Mouse (Mus musculus) neural tube, embryonic 15.5 days (tissue): ENCODE results near the gene Porcn. TPM values are rescaled to one million over a fixed set of nuclear protein-coding genes. Genes with fewer than 3 reads are reported as not detected.
A peak's percentile ranks its signal among the peaks of the same experiment; 100 is the strongest.

Experiments used
- ATAC-seq: fragments of 200-750 bp; cut with Nextera tagmentation; 2 replicates; pipeline ENCODE4 v1.8.0; 2017; ENCODE audit warnings: mild to moderate bottlenecking, moderate TSS enrichment, moderate library complexity; ENCODE audit not compliant: low FRiP score
- H3K27ac ChIP-seq: fragments of 300-500 bp; sonication (generic); replicated peaks from 2 replicates; pipeline ENCODE4 v1.5.1; 2015; ENCODE audit warnings: mild to moderate bottlenecking, inconsistent platforms
- H3K27me3 ChIP-seq: fragments of 300-500 bp; sonication (generic); replicated peaks from 2 replicates; pipeline ENCODE4 v1.6.1; 2015; ENCODE audit warnings: inconsistent platforms
- H3K36me3 ChIP-seq: fragments of 300-500 bp; sonication (generic); 2 replicates; pipeline ENCODE4 v1.6.1; 2015; ENCODE audit warnings: inconsistent platforms
- H3K4me1 ChIP-seq: fragments of 300-500 bp; sonication (generic); 2 replicates; pipeline ENCODE4 v1.6.1; 2015; ENCODE audit warnings: inconsistent platforms
- H3K4me2 ChIP-seq: fragments of 300-500 bp; sonication (generic); 2 replicates; pipeline ENCODE4 v1.6.1; 2015; ENCODE audit warnings: inconsistent platforms, mild to moderate bottlenecking, moderate library complexity
- H3K4me3 ChIP-seq: fragments of 300-500 bp; sonication (generic); replicated peaks from 2 replicates; pipeline ENCODE4 v1.5.1; 2015; ENCODE audit warnings: mild to moderate bottlenecking, inconsistent platforms
- H3K9ac ChIP-seq: fragments of 300-500 bp; sonication (generic); replicated peaks from 2 replicates; pipeline ENCODE4 v1.6.1; 2015; ENCODE audit warnings: mild to moderate bottlenecking, inconsistent platforms
- H3K9me3 ChIP-seq: fragments of 300-500 bp; sonication (generic); replicated peaks from 2 replicates; pipeline ENCODE4 v1.6.1; 2016; ENCODE audit warnings: inconsistent platforms
- WGBS: fragments of 180-500 bp; shearing (Covaris S2); methylation state at CpG from one replicate; pipeline ENCODE4 v1.1.7; 2015; ENCODE audit warnings: mixed read lengths; 5-methylcytosine and 5-hydroxymethylcytosine counted together
- polyA plus RNA-seq: library from polyadenylated mRNA; unstranded; fragments of >200 nt; fragmentation: Nextera tagmentation; extraction: Ambion mirVana; gene quantifications from 2 replicates; pipeline ENCODE4 v1.2.1, GENCODE M21; 2015

The Porcn gene
- polyA plus RNA-seq, 1 experiment from 2014 or later, result 48.9 TPM

- Histone ChIP-seq H3K4me1 (peaks cover 7% of the 10 kb centered on the region), H3K4me3 (no peak overlapping the region), H3K27me3 (no peaks in the 10 kb centered on the region), H3K27ac (no peak overlapping the region), H3K4me2 (no peak overlapping the region), H3K9ac (no peak overlapping the region), H3K9me3 (no peaks in the 10 kb centered on the region), H3K36me3 (peaks cover under 1% of the 10 kb centered on the region; the same call in 1 of the 2 replicates)
- no peak for ATAC-seq
- WGBS, result 93% methylated on average over 10 of the region's 10 CpGs
These were observed 2.2 kb downstream of the Porcn start for GRCm38 (mm10) chrX:8204076-8204475.

GRCm38 (mm10) chrX:8203105-8203504, 3.2 kb downstream of the Porcn start:
- Histone ChIP-seq H3K4me3 (no peak overlapping the region), H3K9me3 (no peaks in the 10 kb centered on the region), H3K27me3 (no peaks in the 10 kb centered on the region), H3K27ac (no peak overlapping the region), H3K4me2 (no peak overlapping the region), H3K36me3 (peaks cover 3% of the 10 kb centered on the region; the same call in 1 of the 2 replicates), H3K9ac (no peak overlapping the region), H3K4me1 (peaks cover 7% of the 10 kb centered on the region)
- 91% methylated on average over 14 of the region's 14 CpGs for WGBS
- ATAC-seq, result no peak

- H3K9me3 ChIP-seq, result no peaks in the 10 kb centered on the region
- no peaks in the 10 kb centered on the region for H3K27me3 ChIP-seq
- 23% methylated on average over 10 of the region's 10 CpGs for WGBS
- ATAC-seq, result peak; percentile 79
- peak within 1 kb of the TSS; percentile 63 for H3K4me2 ChIP-seq
- H3K4me3 ChIP-seq, result peak within 1 kb of the TSS; percentile 48
- H3K36me3 ChIP-seq, result no peaks in the 10 kb centered on the region
- peak within 1 kb of the TSS; percentile 37 for H3K9ac ChIP-seq
- H3K27ac ChIP-seq, result peak within 1 kb of the TSS; percentile 80
- H3K4me1 ChIP-seq, result peaks cover 5% of the 10 kb centered on the region; the same call in 1 of the 2 replicates
These were observed 13.0 kb downstream of the Porcn start, which contains the start of gene Ebp for GRCm38 (mm10) chrX:8193419-8193723. TSS of gene Ebp (minus strand) at chrX:8193512.

- peak overlapping the region; percentile 37 for H3K9ac ChIP-seq
- H3K27me3 ChIP-seq, result no peaks in the 10 kb centered on the region
- H3K27ac ChIP-seq, result peak overlapping the region; percentile 80
- peak overlapping the region; percentile 63 for H3K4me2 ChIP-seq
- H3K4me3 ChIP-seq, result peak overlapping the region; percentile 48
- 21% methylated on average over 38 of the region's 38 CpGs for WGBS
- no peaks in the 10 kb centered on the region for H3K9me3 ChIP-seq
- peak; percentile 96 for ATAC-seq
- no peaks in the 10 kb centered on the region for H3K36me3 ChIP-seq
- H3K4me1 ChIP-seq, result peaks cover 5% of the 10 kb centered on the region; the same call in 1 of the 2 replicates
These were observed 13.5 kb downstream of the Porcn start for GRCm38 (mm10) chrX:8192640-8193418.

- Histone ChIP-seq H3K27ac (peak overlapping the region; percentile 80), H3K27me3 (no peaks in the 10 kb centered on the region), H3K4me3 (peak overlapping the region; percentile 48), H3K4me2 (peak overlapping the region; percentile 63), H3K4me1 (peaks cover 5% of the 10 kb centered on the region; the same call in 1 of the 2 replicates), H3K36me3 (0 out of 2 replicates have a peak, but pooled peaks cover 3% of the 10 kb centered on the region), H3K9ac (peak overlapping the region; percentile 37), H3K9me3 (no peaks in the 10 kb centered on the region)
- 24% methylated on average over 12 of the region's 13 CpGs for WGBS
- ATAC-seq, result no peak; the same call in 1 of the 2 replicates
These were observed 14.1 kb downstream of the Porcn start for GRCm38 (mm10) chrX:8192126-8192639.

GRCm38 (mm10) chrX:8182871-8183540, 23.3 kb downstream of the Porcn start:
- WGBS, result 25% methylated on average over 7 of the region's 7 CpGs
- no peak overlapping the region for H3K9ac ChIP-seq
- H3K27me3 ChIP-seq, result no peaks in the 10 kb centered on the region
- no peak overlapping the region for H3K27ac ChIP-seq
- no peak overlapping the region for H3K4me3 ChIP-seq
- no peaks in the 10 kb centered on the region for H3K9me3 ChIP-seq
- H3K36me3 ChIP-seq, result peaks cover 6% of the 10 kb centered on the region; the same call in 1 of the 2 replicates
- H3K4me1 ChIP-seq, result no peaks in the 10 kb centered on the region
- no peak overlapping the region for H3K4me2 ChIP-seq
- no peak for ATAC-seq

GRCm38 (mm10) chrX:8179646-8180045, 26.7 kb downstream of the Porcn start:
- Histone ChIP-seq H3K27ac (no peak overlapping the region), H3K4me1 (peaks cover 4% of the 10 kb centered on the region), H3K4me3 (no peak overlapping the region), H3K4me2 (no peak overlapping the region), H3K9ac (no peak overlapping the region), H3K9me3 (no peaks in the 10 kb centered on the region), H3K27me3 (no peaks in the 10 kb centered on the region), H3K36me3 (no peaks in the 10 kb centered on the region)
- ATAC-seq, result no peak
- WGBS, result 85% methylated on average over 5 of the region's 5 CpGs

- 98% methylated on average over 2 of the region's 2 CpGs for WGBS
These were observed 27.5 kb downstream of the Porcn start for GRCm38 (mm10) chrX:8178871-8179270.

GRCm38 (mm10) chrX:8175504-8176385, 30.6 kb downstream of the Porcn start, which contains the start of gene Tbc1d25:
TSS of gene Tbc1d25 (minus strand) at chrX:8176181.
- whole genome bisulfite sequencing, result 13% methylated on average over 55 of the region's 56 CpGs
- peaks cover 6% of the 10 kb centered on the region for H3K4me1 ChIP-seq
- H3K9me3 ChIP-seq, result no peaks in the 10 kb centered on the region
- peak within 1 kb of the TSS; percentile 63 for H3K9ac ChIP-seq
- ATAC-seq, result peak; percentile 96
- peak within 1 kb of the TSS; percentile 58 for H3K4me2 ChIP-seq
- H3K27me3 ChIP-seq, result no peaks in the 10 kb centered on the region
- H3K4me3 ChIP-seq, result peak within 1 kb of the TSS; percentile 58
- H3K27ac ChIP-seq, result peak within 1 kb of the TSS; percentile 60
- H3K36me3 ChIP-seq, result 0 out of 2 replicates have a peak, but pooled peaks cover under 1% of the 10 kb centered on the region

More at GRCm38 (mm10) chrX:8178871-8179270, 27.5 kb downstream of the Porcn start:
- Histone ChIP-seq H3K4me3 (no peak overlapping the region), H3K27ac (no peak overlapping the region), H3K4me2 (no peak overlapping the region), H3K36me3 (no peaks in the 10 kb centered on the region), H3K9ac (no peak overlapping the region), H3K4me1 (peaks cover 6% of the 10 kb centered on the region), H3K9me3 (no peaks in the 10 kb centered on the region), H3K27me3 (no peaks in the 10 kb centered on the region)
- no peak for ATAC-seq

- 16% methylated on average over 4 of the region's 4 CpGs for WGBS
These were observed 31.2 kb downstream of the Porcn start for GRCm38 (mm10) chrX:8175169-8175503.

More at GRCm38 (mm10) chrX:8175169-8175503, 31.2 kb downstream of the Porcn start:
- ATAC-seq, result no peak; the same call in 1 of the 2 replicates
- H3K9me3 ChIP-seq, result no peaks in the 10 kb centered on the region
- H3K4me2 ChIP-seq, result peak overlapping the region; percentile 58
- H3K4me3 ChIP-seq, result peak overlapping the region; percentile 58
- no peak overlapping the region for H3K27ac ChIP-seq
- no peaks in the 10 kb centered on the region for H3K27me3 ChIP-seq
- H3K4me1 ChIP-seq, result peaks cover 6% of the 10 kb centered on the region
- peaks cover 5% of the 10 kb centered on the region for H3K36me3 ChIP-seq
- H3K9ac ChIP-seq, result peak overlapping the region; percentile 63
